Mouse (Mus musculus): ENCODE results near the gene Olfr539. TPM values are rescaled to one million over a fixed set of nuclear protein-coding genes. Genes with fewer than 3 reads are reported as not detected.
"Not testable (repeated sequence)": the region's sequence is repeated elsewhere in the genome, so short reads cannot be mapped to it uniquely, and the experiment has no call there.

Olfr539 gene
- not detected in 2 replicates for polyA plus RNA-seq (2015; fragmentation: Nextera tagmentation; extraction: Ambion mirVana)

DNA sequence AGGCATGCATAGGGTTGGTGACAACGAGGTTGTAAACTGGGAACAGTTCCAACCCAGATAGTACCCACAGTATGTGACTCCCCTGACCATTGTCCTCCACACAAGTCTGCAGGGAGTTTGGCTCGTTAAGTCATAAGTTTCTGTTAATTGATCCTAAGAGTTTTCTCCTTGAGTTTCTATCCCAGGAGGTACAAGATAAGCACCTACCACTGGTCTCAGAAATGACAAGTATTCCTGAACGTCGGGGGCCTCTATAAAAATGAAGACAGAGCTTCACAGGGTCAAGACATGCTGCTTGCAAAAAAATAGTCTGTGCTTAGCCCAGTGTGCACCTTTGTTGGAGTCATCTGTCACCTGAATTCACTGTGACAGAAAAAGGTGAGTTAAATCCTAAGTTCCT lies at the start of gene Olfr539:
Gene Olfr539 (plus strand): TSS at position 301 of the 400 bp plus-strand sequence.
- WGBS: 76% methylated on average over 4 of the region's 4 CpGs
- Histone ChIP-seq H3K9ac (ENCODE audit: low read length) (no peak within 1 kb of the TSS), H3K4me1 (ENCODE audit: control insufficient read depth, insufficient read depth, low read length) (no peaks in the 10 kb centered on the region), H3K4me2 (ENCODE audit: low read depth, low read length) (no peak within 1 kb of the TSS), H3K36me3 (ENCODE audit: control insufficient read depth, insufficient read depth, low read length) (no peaks in the 10 kb centered on the region), H3K9me3 (replicated peaks; ENCODE audit: control insufficient read depth, low read length) (no peaks in the 10 kb centered on the region), H3K27me3 (ENCODE audit: control insufficient read depth, insufficient read depth, low read length) (no peaks in the 10 kb centered on the region), H3K4me3 (replicated peaks; ENCODE audit: low read length) (no peak within 1 kb of the TSS), H3K27ac (ENCODE audit: low read length) (no peak within 1 kb of the TSS)
- ATAC-seq (ENCODE audit: insufficient read depth, low FRiP score): no peak

DNA sequence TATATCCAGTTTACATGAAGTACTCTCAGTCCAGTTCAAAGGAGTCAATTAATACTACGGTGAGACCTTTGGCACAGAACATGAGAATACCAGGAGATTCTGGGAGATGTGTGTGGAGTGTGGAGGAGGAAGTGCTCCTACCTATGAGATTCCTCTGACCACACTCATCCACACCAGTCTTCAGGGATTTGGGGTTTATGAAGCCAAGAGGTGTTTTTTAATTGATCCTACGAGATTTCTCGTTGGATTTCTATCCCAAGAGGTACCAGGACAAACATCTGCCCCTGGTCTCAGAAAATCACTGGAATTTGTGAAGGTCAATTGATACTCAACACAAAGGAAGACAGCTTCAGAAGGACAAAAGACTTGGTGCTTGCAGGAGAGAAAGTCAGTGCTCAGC lies 31.1 kb upstream of the Olfr539 start, which contains the start of gene Olfr61:
Gene Olfr61 (plus strand): TSS at position 301 of the 400 bp plus-strand sequence.
- 83% methylated on average over 3 of the region's 3 CpGs for WGBS
- not testable (repeated sequence) for ATAC-seq (ENCODE audit: insufficient read depth, low FRiP score); H3K27ac ChIP-seq (ENCODE audit: low read length); H3K27me3 ChIP-seq (ENCODE audit: control insufficient read depth, insufficient read depth, low read length); H3K9ac ChIP-seq (ENCODE audit: low read length); H3K4me1 ChIP-seq (ENCODE audit: control insufficient read depth, insufficient read depth, low read length); H3K4me2 ChIP-seq (ENCODE audit: low read depth, low read length); H3K4me3 ChIP-seq (replicated peaks; ENCODE audit: low read length); H3K36me3 ChIP-seq (ENCODE audit: control insufficient read depth, insufficient read depth, low read length); H3K9me3 ChIP-seq (replicated peaks; ENCODE audit: control insufficient read depth, low read length)

DNA sequence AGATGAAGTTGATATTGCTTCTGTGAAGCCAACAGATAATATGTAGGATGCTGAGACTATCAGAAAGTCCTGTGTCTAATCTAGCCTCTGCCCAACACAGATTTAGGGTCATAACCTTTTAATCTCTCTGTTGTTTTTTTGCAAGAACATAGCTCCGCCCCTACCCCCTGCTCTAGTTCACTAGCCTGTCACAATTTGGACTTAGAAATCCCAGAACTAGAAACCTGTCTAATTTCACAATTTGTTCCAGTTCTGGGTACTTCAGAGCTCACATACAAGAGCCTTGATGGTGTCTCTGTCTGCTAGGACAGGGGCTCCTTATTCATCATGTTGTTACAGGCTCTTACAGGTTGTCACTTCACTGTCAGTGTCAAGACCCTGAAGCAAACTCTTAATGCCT lies 29.2 kb upstream of the Olfr539 start:
- Histone ChIP-seq H3K36me3 (ENCODE audit: control insufficient read depth, insufficient read depth, low read length) (no peaks in the 10 kb centered on the region), H3K4me2 (ENCODE audit: low read depth, low read length) (no peak overlapping the region), H3K27ac (ENCODE audit: low read length) (no peak overlapping the region), H3K9ac (ENCODE audit: low read length) (no peak overlapping the region), H3K4me1 (ENCODE audit: control insufficient read depth, insufficient read depth, low read length) (no peaks in the 10 kb centered on the region), H3K4me3 (replicated peaks; ENCODE audit: low read length) (no peak overlapping the region), H3K27me3 (ENCODE audit: control insufficient read depth, insufficient read depth, low read length) (no peaks in the 10 kb centered on the region), H3K9me3 (replicated peaks; ENCODE audit: control insufficient read depth, low read length) (no peaks in the 10 kb centered on the region)
- 79% methylated on average over 1 of the region's 1 CpGs for WGBS
- no peak for ATAC-seq (ENCODE audit: insufficient read depth, low FRiP score)

DNA sequence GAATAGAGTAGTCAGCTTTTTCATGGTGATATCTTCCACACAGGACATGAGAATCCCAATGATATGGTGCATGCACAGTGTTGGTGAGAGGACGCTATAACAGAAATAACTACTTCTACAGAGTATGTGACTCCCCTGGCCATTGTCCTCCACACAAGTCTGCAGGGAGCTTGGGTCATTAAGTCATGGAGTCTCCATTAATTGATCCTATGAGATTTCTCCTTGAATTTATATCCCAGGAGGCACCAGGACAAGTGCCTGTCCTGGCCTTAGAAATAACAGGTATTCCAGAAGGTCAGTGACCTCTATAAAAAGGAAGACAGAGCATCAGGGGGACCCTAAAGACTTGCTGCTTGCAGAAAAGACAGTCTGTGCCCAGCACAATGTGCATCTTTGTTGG lies 13.6 kb upstream of the Olfr539 start, which contains the start of gene Olfr53:
Gene Olfr53 (plus strand): TSS at position 301 of the 400 bp plus-strand sequence.
- Histone ChIP-seq H3K4me2 (ENCODE audit: low read depth, low read length) (no peak within 1 kb of the TSS), H3K27me3 (ENCODE audit: control insufficient read depth, insufficient read depth, low read length) (no peaks in the 10 kb centered on the region), H3K4me3 (replicated peaks; ENCODE audit: low read length) (no peak within 1 kb of the TSS), H3K27ac (ENCODE audit: low read length) (no peak within 1 kb of the TSS), H3K4me1 (ENCODE audit: control insufficient read depth, insufficient read depth, low read length) (no peaks in the 10 kb centered on the region), H3K9ac (ENCODE audit: low read length) (no peak within 1 kb of the TSS), H3K9me3 (replicated peaks; ENCODE audit: control insufficient read depth, low read length) (no peaks in the 10 kb centered on the region), H3K36me3 (ENCODE audit: control insufficient read depth, insufficient read depth, low read length) (no peaks in the 10 kb centered on the region)
- WGBS: 96% methylated on average over 1 of the region's 1 CpGs
- ATAC-seq (ENCODE audit: insufficient read depth, low FRiP score): no peak

DNA sequence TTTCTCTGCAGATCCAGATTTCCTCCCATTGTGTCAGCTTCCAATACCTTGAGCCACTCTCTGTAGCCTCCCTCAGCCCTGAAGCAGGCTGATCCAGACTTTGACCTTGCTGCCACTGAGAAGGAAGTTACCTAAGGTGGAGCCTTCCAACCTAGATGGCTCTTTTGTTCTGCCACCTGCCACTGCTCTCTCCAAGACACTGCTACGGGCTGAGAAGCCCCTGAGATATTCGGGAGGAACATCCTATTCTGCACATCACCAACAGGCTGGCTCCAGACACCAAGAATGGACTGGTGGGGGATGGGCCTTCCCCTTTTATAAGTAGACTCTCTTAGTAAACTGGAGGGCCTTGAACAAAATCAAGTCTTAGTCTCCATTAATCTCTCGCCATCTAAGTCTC lies 11.0 kb downstream of the Olfr539 start:
- not testable (repeated sequence) for H3K4me1 ChIP-seq (ENCODE audit: control insufficient read depth, insufficient read depth, low read length); H3K9me3 ChIP-seq (replicated peaks; ENCODE audit: control insufficient read depth, low read length); H3K27ac ChIP-seq (ENCODE audit: low read length); H3K27me3 ChIP-seq (ENCODE audit: control insufficient read depth, insufficient read depth, low read length); H3K4me3 ChIP-seq (replicated peaks; ENCODE audit: low read length); H3K9ac ChIP-seq (ENCODE audit: low read length); H3K36me3 ChIP-seq (ENCODE audit: control insufficient read depth, insufficient read depth, low read length); ATAC-seq (ENCODE audit: insufficient read depth, low FRiP score); H3K4me2 ChIP-seq (ENCODE audit: low read depth, low read length)
- 80% methylated on average over 3 of the region's 3 CpGs for WGBS

DNA sequence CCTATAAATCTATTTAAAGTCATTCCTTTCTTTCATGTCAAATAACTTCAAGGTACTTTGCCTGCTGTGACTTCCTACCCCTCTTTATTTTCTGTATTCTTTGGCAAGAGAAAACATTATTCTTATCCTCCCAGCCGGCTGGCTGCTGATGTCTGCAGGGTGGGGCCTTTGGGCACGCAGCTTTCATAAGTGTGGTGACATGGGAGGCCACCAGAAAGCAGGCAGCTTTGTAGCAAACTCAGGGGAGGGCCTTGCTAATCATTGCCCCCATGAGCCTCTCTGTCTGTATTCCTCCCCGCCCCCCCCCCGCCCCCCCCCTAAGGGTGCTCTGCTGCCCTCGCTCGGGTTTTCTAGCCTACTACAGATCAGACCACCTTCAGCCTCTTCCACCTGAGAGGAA lies 16.1 kb downstream of the Olfr539 start:
- H3K9ac ChIP-seq (ENCODE audit: low read length): no peak overlapping the region
- peak overlapping the region; percentile 40 for H3K4me2 ChIP-seq (ENCODE audit: low read depth, low read length)
- no peaks in the 10 kb centered on the region for H3K27me3 ChIP-seq (ENCODE audit: control insufficient read depth, insufficient read depth, low read length)
- no peak overlapping the region for H3K27ac ChIP-seq (ENCODE audit: low read length)
- no peaks in the 10 kb centered on the region for H3K36me3 ChIP-seq (ENCODE audit: control insufficient read depth, insufficient read depth, low read length)
- 3% methylated on average over 6 of the region's 6 CpGs for WGBS
- no peaks in the 10 kb centered on the region for H3K4me1 ChIP-seq (ENCODE audit: control insufficient read depth, insufficient read depth, low read length)
- H3K4me3 ChIP-seq (replicated peaks; ENCODE audit: low read length): no peak overlapping the region
- H3K9me3 ChIP-seq (replicated peaks; ENCODE audit: control insufficient read depth, low read length): 0 out of 2 replicates have a peak, but pooled peaks cover 3% of the 10 kb centered on the region
- ATAC-seq (ENCODE audit: insufficient read depth, low FRiP score): no peak

DNA sequence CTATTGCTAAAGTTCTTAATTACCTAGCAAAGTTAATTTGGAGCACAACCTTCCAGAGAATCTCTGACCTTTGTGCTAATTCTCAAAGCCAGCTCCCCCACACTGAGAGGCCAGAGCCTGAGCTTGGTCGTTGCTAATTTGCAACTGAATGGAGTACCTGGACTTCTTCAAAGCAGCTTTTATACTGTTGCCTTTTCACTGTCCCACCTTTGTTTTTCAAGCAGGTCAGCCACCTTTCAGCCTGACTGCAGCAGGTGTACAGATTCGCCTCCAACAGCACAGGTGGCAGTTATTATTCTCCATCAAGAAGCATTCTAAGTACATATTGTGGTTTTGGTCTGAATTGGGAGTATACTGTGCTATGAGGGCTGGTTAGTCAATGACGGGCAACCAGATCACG lies 19.9 kb downstream of the Olfr539 start:
- H3K4me2 ChIP-seq (ENCODE audit: low read depth, low read length); H3K9me3 ChIP-seq (replicated peaks; ENCODE audit: control insufficient read depth, low read length); H3K4me1 ChIP-seq (ENCODE audit: control insufficient read depth, insufficient read depth, low read length); H3K9ac ChIP-seq (ENCODE audit: low read length); H3K36me3 ChIP-seq (ENCODE audit: control insufficient read depth, insufficient read depth, low read length); ATAC-seq (ENCODE audit: insufficient read depth, low FRiP score); H3K27ac ChIP-seq (ENCODE audit: low read length); H3K27me3 ChIP-seq (ENCODE audit: control insufficient read depth, insufficient read depth, low read length); H3K4me3 ChIP-seq (replicated peaks; ENCODE audit: low read length): not testable (repeated sequence)
- WGBS: 67% methylated on average over 4 of the region's 4 CpGs

DNA sequence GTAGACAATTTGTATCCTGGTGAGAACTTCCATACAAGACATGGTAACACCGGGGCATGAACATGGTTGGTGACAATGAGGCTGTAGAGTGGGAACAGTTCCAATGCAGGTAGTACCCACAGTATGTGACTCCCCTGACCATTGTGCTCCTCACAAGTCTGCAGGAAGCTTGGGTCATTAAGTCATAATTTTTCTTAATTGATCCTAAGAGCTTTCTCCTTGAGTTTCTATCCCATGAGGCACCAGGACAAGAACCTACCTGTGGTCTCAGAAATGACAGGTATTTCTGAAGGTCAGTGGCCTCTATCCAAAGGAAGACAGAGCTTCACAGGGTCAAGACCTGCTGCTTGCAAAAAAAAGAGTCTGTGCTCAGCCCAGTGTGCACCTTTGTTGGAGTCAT lies 21.9 kb downstream of the Olfr539 start, which contains the start of gene Olfr45:
Gene Olfr45 (plus strand): TSS at position 301 of the 400 bp plus-strand sequence.
- Histone ChIP-seq H3K36me3 (ENCODE audit: control insufficient read depth, insufficient read depth, low read length) (no peaks in the 10 kb centered on the region), H3K4me3 (replicated peaks; ENCODE audit: low read length) (no peak within 1 kb of the TSS), H3K4me1 (ENCODE audit: control insufficient read depth, insufficient read depth, low read length) (no peaks in the 10 kb centered on the region), H3K27me3 (ENCODE audit: control insufficient read depth, insufficient read depth, low read length) (no peaks in the 10 kb centered on the region), H3K9me3 (replicated peaks; ENCODE audit: control insufficient read depth, low read length) (no peaks in the 10 kb centered on the region), H3K4me2 (ENCODE audit: low read depth, low read length) (no peak within 1 kb of the TSS), H3K27ac (ENCODE audit: low read length) (no peak within 1 kb of the TSS), H3K9ac (ENCODE audit: low read length) (no peak within 1 kb of the TSS)
- WGBS: 87% methylated on average over 1 of the region's 1 CpGs
- no peak for ATAC-seq (ENCODE audit: insufficient read depth, low FRiP score)

DNA sequence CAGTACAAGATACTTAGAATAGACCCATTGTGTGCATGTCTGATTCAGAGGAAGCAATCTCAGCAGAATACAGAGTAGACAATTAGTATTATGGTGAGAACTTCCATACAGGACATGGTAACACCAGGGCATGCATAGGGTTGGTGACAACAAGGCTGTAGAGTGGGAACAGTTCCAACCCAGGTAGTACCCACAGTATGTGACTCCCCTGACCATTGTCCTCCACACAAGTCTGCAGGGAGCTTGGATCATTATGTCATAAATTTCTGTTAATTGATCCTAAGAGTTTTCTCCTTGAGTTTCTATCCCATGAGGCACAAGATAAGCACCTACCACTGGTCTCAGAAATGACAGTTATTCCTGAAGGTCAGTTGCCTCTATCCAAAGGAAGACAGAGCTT lies 37.2 kb downstream of the Olfr539 start, which contains the start of gene Olfr541:
Gene Olfr541 (plus strand): TSS at position 301 of the 400 bp plus-strand sequence.
- no peaks in the 10 kb centered on the region for H3K36me3 ChIP-seq (ENCODE audit: control insufficient read depth, insufficient read depth, low read length)
- H3K4me2 ChIP-seq (ENCODE audit: low read depth, low read length): no peak within 1 kb of the TSS
- H3K4me1 ChIP-seq (ENCODE audit: control insufficient read depth, insufficient read depth, low read length): no peaks in the 10 kb centered on the region
- no peak within 1 kb of the TSS for H3K4me3 ChIP-seq (replicated peaks; ENCODE audit: low read length)
- no peak within 1 kb of the TSS for H3K9ac ChIP-seq (ENCODE audit: low read length)
- H3K27me3 ChIP-seq (ENCODE audit: control insufficient read depth, insufficient read depth, low read length): no peaks in the 10 kb centered on the region
- H3K27ac ChIP-seq (ENCODE audit: low read length): no peak within 1 kb of the TSS
- no peak for ATAC-seq (ENCODE audit: insufficient read depth, low FRiP score)
- no peaks in the 10 kb centered on the region for H3K9me3 ChIP-seq (replicated peaks; ENCODE audit: control insufficient read depth, low read length)

DNA sequence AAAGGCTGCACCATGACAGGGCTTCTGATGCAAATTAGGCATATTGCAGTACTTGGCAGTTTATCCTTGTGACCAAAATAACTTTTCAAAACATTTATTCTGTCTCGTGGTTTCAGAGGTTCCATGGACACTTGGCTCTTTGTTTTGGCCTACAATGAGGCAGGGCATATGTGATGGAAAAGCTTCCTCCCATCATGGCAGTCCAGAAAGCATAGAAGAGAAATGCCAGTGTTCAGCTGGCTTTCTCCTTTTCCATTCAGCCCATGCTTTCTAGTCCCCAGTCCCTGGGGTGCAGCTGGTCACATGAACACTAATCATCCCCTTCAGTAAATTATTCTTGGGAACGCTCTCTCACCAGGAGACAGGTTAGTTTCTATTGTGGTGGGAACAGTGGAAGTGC lies 46.6 kb downstream of the Olfr539 start:
- Histone ChIP-seq H3K27ac (ENCODE audit: low read length) (no peak overlapping the region), H3K9ac (ENCODE audit: low read length) (no peak overlapping the region), H3K4me2 (ENCODE audit: low read depth, low read length) (no peak overlapping the region), H3K36me3 (ENCODE audit: control insufficient read depth, insufficient read depth, low read length) (no peaks in the 10 kb centered on the region), H3K4me3 (replicated peaks; ENCODE audit: low read length) (no peak overlapping the region), H3K27me3 (ENCODE audit: control insufficient read depth, insufficient read depth, low read length) (no peaks in the 10 kb centered on the region), H3K9me3 (replicated peaks; ENCODE audit: control insufficient read depth, low read length) (no peaks in the 10 kb centered on the region), H3K4me1 (ENCODE audit: control insufficient read depth, insufficient read depth, low read length) (no peaks in the 10 kb centered on the region)
- WGBS: 63% methylated on average over 2 of the region's 2 CpGs
- ATAC-seq (ENCODE audit: insufficient read depth, low FRiP score): no peak
